Mouse (Mus musculus) cerebellum, adult 2 months (tissue): ENCODE measurements around the gene Zcchc7.

Experiments used
- CTCF ChIP-seq: fragments of 200-500 bp; IDR thresholded peaks from 2 replicates; pipeline ENCODE4 v1.5.1; 2011; ENCODE audit warnings: low read depth, mild to moderate bottlenecking, control low read depth, low read length, moderate library complexity, borderline replicate concordance; ENCODE audit not compliant: insufficient read depth
- POLR2A ChIP-seq: fragments of 200-500 bp; IDR thresholded peaks from 2 replicates; pipeline ENCODE4 v1.6.1; 2011; ENCODE audit warnings: low read length, control low read depth, borderline replicate concordance; ENCODE audit not compliant: insufficient read depth

GRCm38 (mm10) chr4:44973871-44974270, 218.2 kb downstream of the Zcchc7 start:
- TF ChIP-seq CTCF (no peak), POLR2A (no peak)
